Mouse (Mus musculus): ENCODE data around the gene Trim2. TPM values are rescaled to one million over a fixed set of nuclear protein-coding genes. Genes with fewer than 3 reads are reported as not detected.

The Trim2 gene
- polyA plus RNA-seq, 1 experiment from 2014 or later: 38.2 TPM

GRCm38 (mm10) chr3:84278809-84279208 lies 27.9 kb downstream of the Trim2 start:
- no peak overlapping the region for H3K4me2 ChIP-seq (replicated peaks)
- no peaks in the 10 kb centered on the region for H3K9me3 ChIP-seq
- H3K4me3 ChIP-seq: no peak overlapping the region
- no peak for ATAC-seq (ENCODE audit: insufficient number of reproducible peaks, insufficient read depth, low FRiP score, low TSS enrichment)
- peaks cover 12% of the 10 kb centered on the region for H3K4me1 ChIP-seq
- H3K27ac ChIP-seq: no peak overlapping the region
- H3K27me3 ChIP-seq: no peaks in the 10 kb centered on the region
- no peak overlapping the region for H3K9ac ChIP-seq
- no peaks in the 10 kb centered on the region for H3K36me3 ChIP-seq
- 82% methylated on average over 4 of the region's 4 CpGs for WGBS

- no peak for ATAC-seq (ENCODE audit: insufficient number of reproducible peaks, insufficient read depth, low FRiP score, low TSS enrichment)
- Histone ChIP-seq H3K36me3 (no peaks in the 10 kb centered on the region), H3K4me3 (no peak overlapping the region), H3K4me2 (replicated peaks) (no peak overlapping the region), H3K4me1 (peaks cover 12% of the 10 kb centered on the region), H3K9ac (no peak overlapping the region), H3K27ac (no peak overlapping the region), H3K27me3 (no peaks in the 10 kb centered on the region), H3K9me3 (no peaks in the 10 kb centered on the region)
- WGBS: 86% methylated on average over 4 of the region's 4 CpGs
Observed at GRCm38 (mm10) chr3:84275124-84275523, 31.6 kb downstream of the Trim2 start.

- Histone ChIP-seq H3K27ac (no peak overlapping the region), H3K4me3 (no peak overlapping the region), H3K36me3 (no peaks in the 10 kb centered on the region), H3K4me1 (peaks cover 20% of the 10 kb centered on the region), H3K4me2 (replicated peaks) (no peak overlapping the region), H3K27me3 (0 out of 2 replicates have a peak, but pooled peaks cover 4% of the 10 kb centered on the region), H3K9me3 (no peaks in the 10 kb centered on the region), H3K9ac (no peak overlapping the region)
- ATAC-seq (ENCODE audit: insufficient number of reproducible peaks, insufficient read depth, low FRiP score, low TSS enrichment): no peak
- 65% methylated on average over 10 of the region's 10 CpGs for WGBS
Observed at GRCm38 (mm10) chr3:84272293-84273015, 34.2 kb downstream of the Trim2 start.

DNA sequence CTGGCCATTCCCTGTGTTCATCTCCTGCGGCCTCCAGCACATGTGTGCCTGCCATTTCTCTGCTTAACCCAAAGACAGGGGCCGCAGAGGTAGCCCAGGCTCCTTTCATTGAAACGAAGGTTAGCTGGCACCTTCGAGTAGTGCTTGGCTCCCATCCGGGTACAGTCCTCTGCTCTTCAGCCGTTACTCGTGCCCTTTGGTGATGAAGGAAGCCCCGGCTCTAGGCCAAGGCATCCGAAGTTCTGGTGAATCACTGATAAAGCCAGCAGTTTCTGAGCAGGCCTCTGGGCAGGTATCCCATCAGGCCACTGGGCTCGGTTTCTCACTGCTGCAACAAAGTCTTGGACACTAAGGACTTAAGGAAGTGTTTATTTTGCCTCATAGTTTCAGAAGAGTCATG lies 34.9 kb downstream of the Trim2 start:
- H3K27ac ChIP-seq: no peak overlapping the region
- H3K4me3 ChIP-seq: no peak overlapping the region
- WGBS: 93% methylated on average over 10 of the region's 10 CpGs
- ATAC-seq (ENCODE audit: insufficient number of reproducible peaks, insufficient read depth, low FRiP score, low TSS enrichment): no peak
- no peak overlapping the region for H3K9ac ChIP-seq
- H3K36me3 ChIP-seq: no peaks in the 10 kb centered on the region
- H3K9me3 ChIP-seq: no peaks in the 10 kb centered on the region
- no peak overlapping the region for H3K4me2 ChIP-seq (replicated peaks)
- peaks cover 20% of the 10 kb centered on the region for H3K4me1 ChIP-seq
- H3K27me3 ChIP-seq: 0 out of 2 replicates have a peak, but pooled peaks cover 4% of the 10 kb centered on the region

DNA sequence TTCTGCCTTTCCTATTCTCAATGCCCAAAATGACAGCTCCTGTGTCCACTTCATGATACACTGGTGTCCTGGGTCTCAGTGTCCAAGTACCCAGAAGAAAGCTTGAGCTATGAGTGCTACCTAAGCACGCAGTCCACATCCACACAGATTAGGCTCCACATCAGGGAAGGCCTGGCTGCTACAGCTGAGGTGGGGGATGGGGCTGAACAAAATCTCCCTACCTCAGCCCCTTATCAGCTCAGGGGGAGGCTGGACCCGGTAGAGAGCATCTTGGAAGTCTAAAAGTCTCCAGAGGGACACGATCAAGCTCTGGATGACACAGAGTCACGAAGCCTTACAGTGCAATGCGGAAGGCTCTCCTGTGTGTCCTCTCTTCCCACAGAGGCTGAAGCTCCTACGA lies 35.6 kb downstream of the Trim2 start:
- Histone ChIP-seq H3K4me3 (no peak overlapping the region), H3K27me3 (0 out of 2 replicates have a peak, but pooled peaks cover 4% of the 10 kb centered on the region), H3K36me3 (no peaks in the 10 kb centered on the region), H3K9me3 (no peaks in the 10 kb centered on the region), H3K4me2 (replicated peaks) (0 out of 2 replicates have a peak overlapping the region, but pooled peaks have one; percentile 1), H3K27ac (0 out of 2 replicates have a peak overlapping the region, but pooled peaks have one; percentile 27), H3K9ac (no peak overlapping the region), H3K4me1 (peaks cover 20% of the 10 kb centered on the region)
- no peak for ATAC-seq (ENCODE audit: insufficient number of reproducible peaks, insufficient read depth, low FRiP score, low TSS enrichment)
- 56% methylated on average over 6 of the region's 6 CpGs for WGBS

- Histone ChIP-seq H3K4me3 (0 out of 2 replicates have a peak overlapping the region, but pooled peaks have one; percentile 10), H3K9me3 (no peaks in the 10 kb centered on the region), H3K4me1 (peaks cover 20% of the 10 kb centered on the region), H3K27ac (peak overlapping the region; percentile 41; the same call in 1 of the 2 replicates), H3K4me2 (replicated peaks) (peak overlapping the region; percentile 44), H3K36me3 (no peaks in the 10 kb centered on the region), H3K9ac (no peak overlapping the region), H3K27me3 (0 out of 2 replicates have a peak, but pooled peaks cover 4% of the 10 kb centered on the region)
- WGBS: 1% methylated on average over 3 of the region's 3 CpGs
- 0 out of 2 replicates have a peak, but pooled peaks have one; percentile 36 for ATAC-seq (ENCODE audit: insufficient number of reproducible peaks, insufficient read depth, low FRiP score, low TSS enrichment)
Observed at GRCm38 (mm10) chr3:84270624-84270995, 36.1 kb downstream of the Trim2 start.

GRCm38 (mm10) chr3:84269987-84270623 lies 36.6 kb downstream of the Trim2 start:
- Histone ChIP-seq H3K4me1 (peaks cover 20% of the 10 kb centered on the region), H3K9ac (peak overlapping the region; percentile 19; the same call in 1 of the 2 replicates), H3K27me3 (0 out of 2 replicates have a peak, but pooled peaks cover 4% of the 10 kb centered on the region), H3K9me3 (no peaks in the 10 kb centered on the region), H3K4me2 (replicated peaks) (peak overlapping the region; percentile 44), H3K27ac (peak overlapping the region; percentile 41; the same call in 1 of the 2 replicates), H3K4me3 (0 out of 2 replicates have a peak overlapping the region, but pooled peaks have one; percentile 10), H3K36me3 (no peaks in the 10 kb centered on the region)
- ATAC-seq (ENCODE audit: insufficient number of reproducible peaks, insufficient read depth, low FRiP score, low TSS enrichment): no peak
- 9% methylated on average over 13 of the region's 13 CpGs for WGBS

DNA sequence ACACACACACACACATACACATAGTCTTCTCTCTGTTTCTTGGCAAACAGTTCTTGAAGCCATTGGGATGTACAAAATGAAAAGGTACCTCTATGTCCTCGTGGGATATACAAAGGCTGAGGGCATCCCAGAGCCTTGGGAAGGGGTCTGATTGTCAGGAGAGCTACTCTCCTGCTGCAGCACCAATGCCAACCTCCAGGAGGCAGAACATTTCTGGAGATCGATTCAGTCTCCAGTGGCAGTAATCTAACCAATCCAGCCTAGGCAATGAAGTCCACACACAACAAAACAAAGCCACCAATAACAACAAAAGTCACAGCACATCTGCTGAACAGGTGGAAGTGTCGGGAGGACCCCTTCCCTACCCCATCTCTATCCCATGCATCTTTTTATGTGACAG lies 38.2 kb downstream of the Trim2 start:
- Histone ChIP-seq H3K9me3 (no peaks in the 10 kb centered on the region), H3K36me3 (no peaks in the 10 kb centered on the region), H3K4me3 (no peak overlapping the region), H3K4me2 (replicated peaks) (no peak overlapping the region), H3K9ac (no peak overlapping the region), H3K27ac (no peak overlapping the region), H3K4me1 (peaks cover 20% of the 10 kb centered on the region), H3K27me3 (0 out of 2 replicates have a peak, but pooled peaks cover 4% of the 10 kb centered on the region)
- no peak for ATAC-seq (ENCODE audit: insufficient number of reproducible peaks, insufficient read depth, low FRiP score, low TSS enrichment)
- WGBS: 58% methylated on average over 3 of the region's 3 CpGs

DNA sequence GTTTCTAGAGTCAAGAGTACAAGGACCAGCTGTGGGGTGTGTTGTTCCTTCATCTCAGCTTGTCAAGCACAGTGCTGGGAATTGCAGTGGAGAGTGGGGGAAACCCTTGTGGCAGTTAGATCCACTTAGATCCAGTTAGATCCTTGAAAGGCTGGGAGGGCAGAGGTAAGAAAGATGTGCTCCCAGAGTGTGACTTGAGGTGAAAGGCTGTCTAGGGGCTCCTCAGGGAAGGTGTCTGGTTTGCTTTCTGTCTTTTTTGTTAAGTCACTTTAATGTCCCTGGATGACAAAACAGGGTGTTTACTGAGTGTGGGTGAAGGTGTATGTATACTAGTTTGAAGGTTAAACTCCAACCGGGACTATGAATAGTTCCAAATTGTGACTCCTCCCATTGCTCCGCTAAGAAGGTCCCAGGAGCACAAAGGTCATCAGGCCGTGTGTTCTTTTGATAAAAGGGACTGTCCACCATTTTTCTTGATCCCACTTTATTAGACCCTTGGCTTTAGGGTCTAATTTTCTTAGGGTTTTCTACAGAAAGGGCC lies 40.2 kb downstream of the Trim2 start:
- Histone ChIP-seq H3K4me3 (no peak overlapping the region), H3K27ac (no peak overlapping the region), H3K9ac (no peak overlapping the region), H3K9me3 (no peaks in the 10 kb centered on the region), H3K4me2 (replicated peaks) (no peak overlapping the region), H3K36me3 (no peaks in the 10 kb centered on the region), H3K27me3 (peaks cover 6% of the 10 kb centered on the region; the same call in 1 of the 2 replicates), H3K4me1 (peaks cover 24% of the 10 kb centered on the region)
- no peak for ATAC-seq (ENCODE audit: insufficient number of reproducible peaks, insufficient read depth, low FRiP score, low TSS enrichment)
- 63% methylated on average over 3 of the region's 3 CpGs for WGBS

DNA sequence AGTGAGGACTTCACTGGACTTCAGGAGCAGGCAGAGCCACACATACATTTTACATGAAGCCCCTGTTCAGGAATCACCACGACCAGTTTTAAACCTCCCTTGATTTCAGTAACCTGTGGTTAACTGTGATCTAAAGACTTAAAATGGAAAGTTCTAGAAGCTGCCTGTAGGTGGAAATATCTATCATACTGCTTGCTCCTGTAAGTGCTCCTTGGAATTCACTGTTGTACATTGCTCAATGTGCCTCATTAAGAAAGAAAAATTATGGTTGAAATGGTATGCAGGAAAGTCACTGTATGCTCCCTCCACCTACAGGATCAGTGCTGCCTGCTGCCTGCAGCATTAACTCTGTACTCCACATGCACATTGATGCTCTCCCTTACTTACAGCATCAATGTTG lies 41.6 kb downstream of the Trim2 start:
- ATAC-seq (ENCODE audit: insufficient number of reproducible peaks, insufficient read depth, low FRiP score, low TSS enrichment): no peak
- no peaks in the 10 kb centered on the region for H3K36me3 ChIP-seq
- H3K27ac ChIP-seq: no peak overlapping the region
- no peaks in the 10 kb centered on the region for H3K9me3 ChIP-seq
- peaks cover 20% of the 10 kb centered on the region for H3K4me1 ChIP-seq
- H3K27me3 ChIP-seq: peaks cover 6% of the 10 kb centered on the region; the same call in 1 of the 2 replicates
- WGBS: 61% methylated on average over 1 of the region's 1 CpGs
- no peak overlapping the region for H3K4me2 ChIP-seq (replicated peaks)
- H3K9ac ChIP-seq: no peak overlapping the region
- H3K4me3 ChIP-seq: no peak overlapping the region

- Histone ChIP-seq H3K27ac (no peak overlapping the region), H3K4me2 (replicated peaks) (no peak overlapping the region), H3K9ac (no peak overlapping the region), H3K27me3 (peaks cover 6% of the 10 kb centered on the region; the same call in 1 of the 2 replicates), H3K36me3 (no peaks in the 10 kb centered on the region), H3K4me1 (peaks cover 15% of the 10 kb centered on the region), H3K4me3 (no peak overlapping the region), H3K9me3 (no peaks in the 10 kb centered on the region)
- WGBS: 74% methylated on average over 2 of the region's 2 CpGs
- no peak for ATAC-seq (ENCODE audit: insufficient number of reproducible peaks, insufficient read depth, low FRiP score, low TSS enrichment)
Observed at GRCm38 (mm10) chr3:84264395-84264794, 42.3 kb downstream of the Trim2 start.

Measured in embryonic facial prominence, embryonic 12.5 days (tissue).